Mouse (Mus musculus) forebrain, embryonic 15.5 days (tissue): Measurements from ENCODE around the gene Tbrg4. TPM values are rescaled to one million over a fixed set of nuclear protein-coding genes. Genes with fewer than 3 reads are reported as not detected.
A peak's percentile ranks its signal among the peaks of the same experiment; 100 is the strongest.

Experiments used
- ATAC-seq: fragments of 200-750 bp; cut with Nextera tagmentation; replicated peaks from 2 replicates; pipeline ENCODE4 v1.8.0; 2017; ENCODE audit warnings: mild to moderate bottlenecking, moderate TSS enrichment, moderate library complexity
- H3K27ac ChIP-seq: fragments of 300-500 bp; sonication (generic); replicated peaks from 2 replicates; pipeline ENCODE4 v1.5.1; 2015; ENCODE audit warnings: mild to moderate bottlenecking, inconsistent platforms
- H3K27me3 ChIP-seq: fragments of 300-500 bp; sonication (generic); 2 replicates; pipeline ENCODE4 v1.6.1; 2015; ENCODE audit warnings: inconsistent platforms
- H3K36me3 ChIP-seq: fragments of 300-500 bp; sonication (generic); 2 replicates; pipeline ENCODE4 v1.6.1; 2015; ENCODE audit warnings: mild to moderate bottlenecking, inconsistent platforms
- H3K4me1 ChIP-seq: fragments of 300-500 bp; sonication (generic); 2 replicates; pipeline ENCODE4 v1.6.1; 2015; ENCODE audit warnings: inconsistent platforms
- H3K4me2 ChIP-seq: fragments of 300-500 bp; sonication (generic); replicated peaks from 2 replicates; pipeline ENCODE4 v1.6.1; 2015; ENCODE audit warnings: mild to moderate bottlenecking, inconsistent platforms
- H3K4me3 ChIP-seq: fragments of 300-500 bp; sonication (generic); 2 replicates; pipeline ENCODE4 v1.5.1; 2015; ENCODE audit warnings: mild to moderate bottlenecking, inconsistent platforms
- H3K9ac ChIP-seq: fragments of 300-500 bp; sonication (generic); replicated peaks from 2 replicates; pipeline ENCODE4 v1.6.1; 2015; ENCODE audit warnings: mild to moderate bottlenecking, inconsistent platforms
- H3K9me3 ChIP-seq: fragments of 300-500 bp; sonication (generic); 2 replicates; pipeline ENCODE4 v1.6.1; 2016; ENCODE audit warnings: inconsistent platforms
- WGBS: fragments of 180-500 bp; shearing (Covaris S2); methylation state at CpG from one replicate; pipeline ENCODE4 v1.1.7; 2015; ENCODE audit warnings: mixed read lengths; 5-methylcytosine and 5-hydroxymethylcytosine counted together
- polyA plus RNA-seq: library from polyadenylated mRNA; unstranded; fragments of >200 nt; fragmentation: Nextera tagmentation; extraction: Ambion mirVana; gene quantifications from 2 replicates; pipeline ENCODE4 v1.2.1, GENCODE M21; 2015

Gene Tbrg4
- polyA plus RNA-seq, 1 experiment from 2014 or later, result 27.5 TPM

GRCm38 (mm10) chr11:6599011-6599681 is 26.7 kb downstream of the Tbrg4 start:
- peaks cover 43% of the 10 kb centered on the region for H3K4me1 ChIP-seq
- peak overlapping the region; percentile 26 for H3K4me3 ChIP-seq
- H3K9ac ChIP-seq, result peak overlapping the region; percentile 40
- peak overlapping the region; percentile 47 for H3K4me2 ChIP-seq
- no peaks in the 10 kb centered on the region for H3K27me3 ChIP-seq
- H3K36me3 ChIP-seq, result peaks cover 54% of the 10 kb centered on the region
- peak overlapping the region; percentile 68 for H3K27ac ChIP-seq
- WGBS, result 14% methylated on average over 27 of the region's 27 CpGs
- peak; percentile 11 for ATAC-seq
- H3K9me3 ChIP-seq, result no peaks in the 10 kb centered on the region

GRCm38 (mm10) chr11:6598191-6598889 is 27.5 kb downstream of the Tbrg4 start:
- WGBS, result 62% methylated on average over 19 of the region's 19 CpGs
- Histone ChIP-seq H3K27ac (peak overlapping the region; percentile 68), H3K36me3 (peaks cover 60% of the 10 kb centered on the region), H3K27me3 (no peaks in the 10 kb centered on the region), H3K9me3 (no peaks in the 10 kb centered on the region), H3K9ac (peak overlapping the region; percentile 40), H3K4me2 (peak overlapping the region; percentile 47), H3K4me3 (peak overlapping the region; percentile 26), H3K4me1 (peaks cover 35% of the 10 kb centered on the region)
- 0 out of 2 replicates have a peak, but pooled peaks have one; percentile 6 for ATAC-seq

GRCm38 (mm10) chr11:6597523-6597922 is 28.3 kb downstream of the Tbrg4 start:
- Histone ChIP-seq H3K4me2 (no peak overlapping the region), H3K27ac (no peak overlapping the region; the same call in 1 of the 2 replicates), H3K4me3 (no peak overlapping the region), H3K27me3 (no peaks in the 10 kb centered on the region), H3K9ac (no peak overlapping the region), H3K9me3 (no peaks in the 10 kb centered on the region), H3K36me3 (peaks cover 65% of the 10 kb centered on the region), H3K4me1 (peaks cover 27% of the 10 kb centered on the region)
- WGBS, result 71% methylated on average over 7 of the region's 7 CpGs
- no peak for ATAC-seq

GRCm38 (mm10) chr11:6596616-6597015 is 29.3 kb downstream of the Tbrg4 start:
- H3K36me3 ChIP-seq, result peaks cover 65% of the 10 kb centered on the region
- peaks cover 26% of the 10 kb centered on the region for H3K4me1 ChIP-seq
- H3K27me3 ChIP-seq, result no peaks in the 10 kb centered on the region
- H3K9ac ChIP-seq, result no peak overlapping the region
- no peak overlapping the region for H3K27ac ChIP-seq
- H3K4me3 ChIP-seq, result no peak overlapping the region
- no peak overlapping the region for H3K4me2 ChIP-seq
- no peak for ATAC-seq
- WGBS, result 80% methylated on average over 3 of the region's 3 CpGs
- no peaks in the 10 kb centered on the region for H3K9me3 ChIP-seq

GRCm38 (mm10) chr11:6596205-6596604 is 29.7 kb downstream of the Tbrg4 start:
- no peak overlapping the region for H3K9ac ChIP-seq
- no peaks in the 10 kb centered on the region for H3K27me3 ChIP-seq
- H3K9me3 ChIP-seq, result no peaks in the 10 kb centered on the region
- H3K4me3 ChIP-seq, result no peak overlapping the region
- H3K27ac ChIP-seq, result no peak overlapping the region
- no peak overlapping the region for H3K4me2 ChIP-seq
- WGBS, result 97% methylated on average over 6 of the region's 6 CpGs
- H3K36me3 ChIP-seq, result peaks cover 65% of the 10 kb centered on the region
- peaks cover 26% of the 10 kb centered on the region for H3K4me1 ChIP-seq
- no peak for ATAC-seq

- Histone ChIP-seq H3K9ac (no peak overlapping the region), H3K4me1 (peaks cover 24% of the 10 kb centered on the region), H3K4me2 (no peak overlapping the region), H3K9me3 (no peaks in the 10 kb centered on the region), H3K27ac (no peak overlapping the region), H3K36me3 (peaks cover 64% of the 10 kb centered on the region), H3K4me3 (no peak overlapping the region), H3K27me3 (no peaks in the 10 kb centered on the region)
- WGBS, result 89% methylated on average over 5 of the region's 5 CpGs
- ATAC-seq, result no peak
These were observed 30.5 kb downstream of the Tbrg4 start for GRCm38 (mm10) chr11:6595339-6595738.

- H3K36me3 ChIP-seq, result peaks cover 68% of the 10 kb centered on the region
- peaks cover 19% of the 10 kb centered on the region for H3K4me1 ChIP-seq
- 86% methylated on average over 6 of the region's 6 CpGs for WGBS
- H3K27me3 ChIP-seq, result no peaks in the 10 kb centered on the region
- no peak for ATAC-seq
- H3K27ac ChIP-seq, result no peak overlapping the region
- H3K4me3 ChIP-seq, result no peak overlapping the region
- H3K9ac ChIP-seq, result no peak overlapping the region
- H3K9me3 ChIP-seq, result no peaks in the 10 kb centered on the region
- H3K4me2 ChIP-seq, result no peak overlapping the region
These were observed 31.0 kb downstream of the Tbrg4 start for GRCm38 (mm10) chr11:6594845-6595244.

- H3K4me1 ChIP-seq, result peaks cover 6% of the 10 kb centered on the region; the same call in 1 of the 2 replicates
- no peak overlapping the region for H3K27ac ChIP-seq
- no peak for ATAC-seq
- H3K4me3 ChIP-seq, result no peak overlapping the region
- WGBS, result 78% methylated on average over 11 of the region's 11 CpGs
- no peak overlapping the region for H3K9ac ChIP-seq
- H3K36me3 ChIP-seq, result peaks cover 76% of the 10 kb centered on the region
- no peaks in the 10 kb centered on the region for H3K9me3 ChIP-seq
- H3K27me3 ChIP-seq, result no peaks in the 10 kb centered on the region
- H3K4me2 ChIP-seq, result no peak overlapping the region
These were observed 32.5 kb downstream of the Tbrg4 start for GRCm38 (mm10) chr11:6593406-6593805.

- Histone ChIP-seq H3K27me3 (no peaks in the 10 kb centered on the region), H3K27ac (no peak overlapping the region), H3K4me1 (no peaks in the 10 kb centered on the region), H3K9me3 (no peaks in the 10 kb centered on the region), H3K4me2 (no peak overlapping the region), H3K9ac (no peak overlapping the region), H3K36me3 (peaks cover 63% of the 10 kb centered on the region), H3K4me3 (no peak overlapping the region)
- ATAC-seq, result no peak
- 86% methylated on average over 10 of the region's 10 CpGs for WGBS
These were observed 34.8 kb downstream of the Tbrg4 start for GRCm38 (mm10) chr11:6590933-6591675.

- Histone ChIP-seq H3K36me3 (peaks cover 70% of the 10 kb centered on the region), H3K4me1 (no peaks in the 10 kb centered on the region)
These were observed 36.0 kb downstream of the Tbrg4 start for GRCm38 (mm10) chr11:6589838-6590237.

GRCm38 (mm10) chr11:6588295-6588694 is 37.6 kb downstream of the Tbrg4 start:
- Histone ChIP-seq H3K4me1 (no peaks in the 10 kb centered on the region), H3K9me3 (no peaks in the 10 kb centered on the region), H3K4me2 (no peak overlapping the region), H3K27ac (no peak overlapping the region), H3K9ac (no peak overlapping the region), H3K36me3 (peaks cover 59% of the 10 kb centered on the region), H3K27me3 (no peaks in the 10 kb centered on the region), H3K4me3 (no peak overlapping the region)
- no peak for ATAC-seq
- WGBS, result 92% methylated on average over 7 of the region's 7 CpGs

More at GRCm38 (mm10) chr11:6589838-6590237, 36.0 kb downstream of the Tbrg4 start:
- no peak overlapping the region for H3K27ac ChIP-seq
- no peak overlapping the region for H3K4me2 ChIP-seq
- no peak for ATAC-seq
- H3K9ac ChIP-seq, result no peak overlapping the region
- 95% methylated on average over 7 of the region's 7 CpGs for WGBS
- no peak overlapping the region for H3K4me3 ChIP-seq
- H3K27me3 ChIP-seq, result no peaks in the 10 kb centered on the region
- no peaks in the 10 kb centered on the region for H3K9me3 ChIP-seq
